Mouse (Mus musculus) splenic B cell, adult 2 months (primary cell): ENCODE results near the gene Hoxa5.

Experiments
- DNase-seq: peaks from one replicate; pipeline ENCODE4 v3.0.0-alpha.2; 2011; ENCODE audit warnings: low read depth, low spot score
- H3K27me3 ChIP-seq: 2 replicates; pipeline ENCODE4 v1.6.1; 2012; ENCODE audit warnings: mild to moderate bottlenecking, low read length, moderate library complexity, mixed read lengths; ENCODE audit not compliant: control insufficient read depth, poor library complexity, insufficient read depth, severe bottlenecking
- H3K36me3 ChIP-seq: 2 replicates; pipeline ENCODE4 v1.6.1; 2012; ENCODE audit warnings: mild to moderate bottlenecking, low read length, moderate library complexity, mixed read lengths; ENCODE audit not compliant: control insufficient read depth, poor library complexity, insufficient read depth, severe bottlenecking

The Hoxa5 gene

DNA sequence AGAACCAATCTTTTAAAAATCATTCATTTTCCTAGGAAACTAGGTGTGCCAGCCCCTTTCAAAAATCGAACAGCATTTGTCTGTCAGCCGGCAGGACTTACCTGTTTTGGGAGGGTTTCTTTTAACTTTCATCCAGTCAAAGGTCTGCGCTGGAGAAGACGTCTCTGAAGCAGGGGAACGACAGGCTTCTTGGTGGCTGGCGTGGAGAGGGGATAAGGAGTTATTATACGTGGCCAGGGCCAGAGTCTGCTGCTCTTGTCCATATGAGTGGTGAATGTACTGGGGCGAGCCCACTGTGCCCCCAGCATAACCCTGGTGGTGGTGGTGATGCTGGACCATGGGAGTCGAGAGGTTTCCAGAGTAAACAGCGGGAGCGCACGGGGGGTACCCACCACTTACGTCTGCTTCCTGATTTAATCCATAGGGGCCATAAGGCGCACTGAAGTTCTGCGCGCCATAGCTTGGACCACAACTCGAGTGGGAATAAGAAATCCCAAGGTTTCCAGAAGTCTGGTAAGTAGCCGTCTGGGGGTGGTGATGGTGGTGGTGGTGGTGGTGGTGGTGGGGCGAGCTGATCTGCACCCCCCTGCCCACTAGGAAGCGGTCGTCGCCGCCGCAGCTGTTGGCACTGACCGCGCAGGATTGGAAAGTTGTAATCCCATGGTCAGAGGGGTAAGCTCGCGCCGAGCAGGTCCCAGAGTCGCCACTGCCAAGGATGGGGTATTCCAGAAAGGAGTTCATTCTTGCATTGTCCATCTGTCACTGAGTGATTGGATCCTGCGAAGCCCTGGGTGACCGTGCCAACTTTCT, 46.7 kb downstream of the Hoxa5 start:
- no peak for DNase-seq
- no peaks in the 10 kb centered on the region for H3K36me3 ChIP-seq
- peaks cover 9% of the 10 kb centered on the region for H3K27me3 ChIP-seq

GRCm38 (mm10) chr6:52156551-52157200, 47.7 kb downstream of the Hoxa5 start:
- H3K27me3 ChIP-seq: peaks cover 9% of the 10 kb centered on the region
- H3K36me3 ChIP-seq: no peaks in the 10 kb centered on the region
- DNase-seq: no peak

- no peak for DNase-seq
- Histone ChIP-seq H3K27me3 (peaks cover 7% of the 10 kb centered on the region; the same call in 1 of the 2 replicates), H3K36me3 (no peaks in the 10 kb centered on the region)
Measured at GRCm38 (mm10) chr6:52155471-52155870, 48.9 kb downstream of the Hoxa5 start.

DNA sequence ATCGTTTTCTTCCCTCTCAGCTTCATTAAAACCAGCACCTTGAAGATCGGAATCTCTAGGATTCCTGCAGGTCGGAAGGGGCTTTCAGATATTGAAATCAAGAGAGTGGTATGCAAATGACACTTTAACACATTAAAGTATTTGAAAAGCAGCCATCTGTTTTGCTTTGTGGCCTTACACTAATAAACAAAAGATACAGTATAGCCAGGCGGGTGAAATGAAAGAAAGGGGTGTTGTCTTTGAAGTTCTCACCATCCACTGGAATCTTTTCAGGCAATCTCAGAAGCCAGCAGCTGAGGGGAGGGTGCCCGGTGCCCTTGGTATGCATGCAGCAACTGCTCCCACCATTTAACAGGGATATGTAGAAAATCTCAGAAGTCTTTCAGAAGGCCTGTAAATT, 50.3 kb downstream of the Hoxa5 start:
- H3K36me3 ChIP-seq: no peaks in the 10 kb centered on the region
- no peak for DNase-seq
- peaks cover 3% of the 10 kb centered on the region; the same call in 1 of the 2 replicates for H3K27me3 ChIP-seq

DNA sequence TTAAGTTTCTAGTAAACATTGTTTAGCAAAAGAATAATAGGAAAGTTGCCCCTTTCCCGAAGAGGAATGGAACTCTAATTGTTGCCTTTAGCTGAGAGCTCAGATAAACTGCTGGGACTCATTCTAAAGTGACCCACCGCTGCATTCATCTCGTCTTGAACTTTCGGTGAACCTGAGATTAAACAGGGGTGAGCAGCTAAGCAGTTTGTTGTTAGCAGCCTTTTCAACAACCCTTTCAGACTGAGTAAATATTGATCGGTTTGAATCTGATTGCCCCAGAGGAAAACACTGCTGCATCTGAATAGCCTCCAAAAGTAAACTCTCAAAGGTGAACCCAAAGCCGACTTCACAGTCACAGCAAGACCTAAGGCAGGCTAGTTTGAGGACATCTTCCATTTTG, 51.1 kb downstream of the Hoxa5 start:
- DNase-seq: no peak
- peaks cover 3% of the 10 kb centered on the region; the same call in 1 of the 2 replicates for H3K27me3 ChIP-seq

GRCm38 (mm10) chr6:52152226-52153193, 51.9 kb downstream of the Hoxa5 start:
- no peak for DNase-seq
- Histone ChIP-seq H3K27me3 (peaks cover 1% of the 10 kb centered on the region; the same call in 1 of the 2 replicates), H3K36me3 (no peaks in the 10 kb centered on the region)

More for the DNA sequence above, 51.1 kb downstream of the Hoxa5 start:
- H3K36me3 ChIP-seq: no peaks in the 10 kb centered on the region
